Comparison of ENCODE assay signal across 10 mouse cellular contexts in the genomic region with DNA sequence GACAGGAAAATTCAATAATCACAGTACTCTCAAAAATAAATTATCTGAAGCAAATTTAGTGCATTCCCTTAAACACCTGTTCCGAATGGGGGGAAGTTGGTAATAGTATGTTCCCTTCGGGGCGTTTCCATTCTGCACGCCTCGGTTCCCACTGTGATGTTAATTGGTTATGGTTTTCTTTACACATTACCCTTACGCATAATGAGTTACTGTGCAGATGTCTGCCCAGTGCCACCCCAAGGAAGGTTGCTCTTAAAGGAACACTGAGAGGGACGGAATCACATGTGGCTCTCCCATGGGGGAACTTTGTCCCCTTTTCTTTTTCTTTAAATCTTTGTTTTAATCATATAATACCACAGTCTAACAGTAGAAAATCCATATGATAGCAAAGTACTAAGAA.
A peak's percentile ranks its signal among the peaks of the same experiment; 100 is the strongest.
DNase-seq lines count a peak whose midpoint lies in the region; ATAC-seq and TF ChIP-seq lines count a peak whose summit lies in the region.
"Had no signal": no experiment of that assay in that cellular context is flagged by ENCODE, and none has a peak within 500 bp of the region (broad histone marks: within the 10 kb centered on the region; RNA-seq: fewer than 3 reads in every experiment).

No protein-coding gene starts in this region.

- H3K4me2 ChIP-seq in heart, postnatal 0 days (ENCODE audit: low read depth, low read length) = no peak overlapping the region
- no peak overlapping the region for H3K4me2 ChIP-seq in midbrain, embryonic 11.5 days
- no peak overlapping the region for H3K4me2 ChIP-seq in midbrain, embryonic 16.5 days (ENCODE audit: low read length)
- H3K4me2 ChIP-seq in hindbrain, embryonic 12.5 days (replicated peaks) = no peak overlapping the region

- no peak overlapping the region for H3K9ac ChIP-seq in heart, postnatal 0 days (replicated peaks; ENCODE audit: low read depth, low read length)
- H3K9ac ChIP-seq in midbrain, embryonic 11.5 days (ENCODE audit: low read length) = no peak overlapping the region
- no peak overlapping the region for H3K9ac ChIP-seq in midbrain, embryonic 16.5 days (ENCODE audit: low read depth, low read length)
- no peak overlapping the region for H3K9ac ChIP-seq in hindbrain, embryonic 12.5 days

- no peak overlapping the region for H3K4me3 ChIP-seq in heart, postnatal 0 days (ENCODE audit: low read depth, low read length)
- H3K4me3 ChIP-seq in midbrain, embryonic 11.5 days (ENCODE audit: low read depth, low read length) = no peak overlapping the region
- no peak overlapping the region for H3K4me3 ChIP-seq in midbrain, embryonic 16.5 days (ENCODE audit: low read depth, low read length)
- no peak overlapping the region for H3K4me3 ChIP-seq in hindbrain, embryonic 12.5 days

- TF ChIP-seq EP300 in heart, postnatal 0 days (IDR thresholded peaks at IDR 0.05; ENCODE audit: low read depth) = no peak

- H3K36me3 ChIP-seq in heart, postnatal 0 days (replicated peaks; ENCODE audit: control insufficient read depth, insufficient read depth, low read length) = no peaks in the 10 kb centered on the region
- H3K36me3 ChIP-seq in midbrain, embryonic 11.5 days (ENCODE audit: control insufficient read depth, insufficient read depth, low read length) = no peaks in the 10 kb centered on the region
- no peaks in the 10 kb centered on the region for H3K36me3 ChIP-seq in midbrain, embryonic 16.5 days (ENCODE audit: control insufficient read depth, insufficient read depth, low read length)
- no peaks in the 10 kb centered on the region for H3K36me3 ChIP-seq in hindbrain, embryonic 12.5 days

- H3K27ac ChIP-seq in heart, postnatal 0 days (ENCODE audit: low read depth) = peak overlapping the region; percentile 90
- H3K27ac ChIP-seq in midbrain, embryonic 11.5 days (ENCODE audit: low read depth, low read length) = no peak overlapping the region
- no peak overlapping the region for H3K27ac ChIP-seq in midbrain, embryonic 16.5 days (ENCODE audit: low read length)
- no peak overlapping the region for H3K27ac ChIP-seq in hindbrain, embryonic 12.5 days

- TF ChIP-seq CTCF in heart, postnatal 0 days (IDR thresholded peaks at IDR 0.05; ENCODE audit: low read depth) = no peak

- WGBS in heart, postnatal 0 days = 83% methylated on average over 7 of the region's 7 CpGs
- WGBS in midbrain, embryonic 11.5 days = 44% methylated on average over 7 of the region's 7 CpGs
- 22% methylated on average over 7 of the region's 7 CpGs for WGBS in midbrain, embryonic 16.5 days
- WGBS in hindbrain, embryonic 12.5 days = 29% methylated on average over 7 of the region's 7 CpGs

- no peaks in the 10 kb centered on the region for H3K27me3 ChIP-seq in heart, postnatal 0 days (ENCODE audit: control insufficient read depth, insufficient read depth, low read length)
- H3K27me3 ChIP-seq in midbrain, embryonic 11.5 days (ENCODE audit: control insufficient read depth, insufficient read depth, low read length) = no peaks in the 10 kb centered on the region
- no peaks in the 10 kb centered on the region for H3K27me3 ChIP-seq in midbrain, embryonic 16.5 days (ENCODE audit: control insufficient read depth, insufficient read depth, low read depth, low read length)
- peaks cover 2% of the 10 kb centered on the region; the same call in 1 of the 2 replicates for H3K27me3 ChIP-seq in hindbrain, embryonic 12.5 days
- H3K27me3 ChIP-seq: CH12.LX had no signal

- no peak for DNase-seq in heart, postnatal 0 days (ENCODE audit: low spot score)
- no peak for DNase-seq in heart, adult 8-10 months (ENCODE audit: low spot score)
- DNase-seq in midbrain, embryonic 11.5 days (ENCODE audit: low spot score, missing footprints) = no peak
- peak; percentile 78 for DNase-seq in retina, postnatal 1 day
- no peak for DNase-seq in layer of hippocampus, adult 18-20 months (ENCODE audit: low spot score in 2 of 2)
- DNase-seq: cerebellum, adult 18-20 months; thymus, postnatal 14 days had no signal

- no peaks in the 10 kb centered on the region for H3K9me3 ChIP-seq in heart, postnatal 0 days (replicated peaks; ENCODE audit: control insufficient read depth, low read length)
- H3K9me3 ChIP-seq in midbrain, embryonic 11.5 days (ENCODE audit: control insufficient read depth, low read length) = no peaks in the 10 kb centered on the region; the same call in 1 of the 2 replicates
- peaks cover 5% of the 10 kb centered on the region; the same call in 1 of the 2 replicates for H3K9me3 ChIP-seq in midbrain, embryonic 16.5 days (replicated peaks; ENCODE audit: control insufficient read depth, low read length, poor library complexity, severe bottlenecking)
- peaks cover 4% of the 10 kb centered on the region; the same call in 1 of the 2 replicates for H3K9me3 ChIP-seq in hindbrain, embryonic 12.5 days (replicated peaks)

- ATAC-seq in heart, postnatal 0 days (ENCODE audit: insufficient read depth, low read depth) = no peak
- peak; percentile 71; the same call in 1 of the 2 replicates for ATAC-seq in midbrain, embryonic 11.5 days (ENCODE audit: low FRiP score)
- no peak for ATAC-seq in midbrain, embryonic 16.5 days
- peak; percentile 75 for ATAC-seq in hindbrain, embryonic 12.5 days (ENCODE audit: low FRiP score)

- H3K4me1 ChIP-seq in heart, postnatal 0 days (ENCODE audit: control insufficient read depth, insufficient read depth) = peaks cover 24% of the 10 kb centered on the region
- peaks cover 27% of the 10 kb centered on the region for H3K4me1 ChIP-seq in midbrain, embryonic 11.5 days (ENCODE audit: control insufficient read depth, insufficient read depth, low read length)
- peaks cover 13% of the 10 kb centered on the region; the same call in 1 of the 2 replicates for H3K4me1 ChIP-seq in midbrain, embryonic 16.5 days (ENCODE audit: control insufficient read depth, insufficient read depth, low read length)
- H3K4me1 ChIP-seq in hindbrain, embryonic 12.5 days = peaks cover 34% of the 10 kb centered on the region

Comparison
In these comparisons a context has a peak if more than half of its experiments do, and no peak if none do; other contexts are left out.
1. ATAC-seq: peak in midbrain, embryonic 11.5 days (single experiment) and hindbrain, embryonic 12.5 days (single experiment); none in heart, postnatal 0 days (single experiment) and midbrain, embryonic 16.5 days (single experiment).